Mouse (Mus musculus): ENCODE measurements around the gene Ccl25. TPM values are rescaled to one million over a fixed set of nuclear protein-coding genes. Genes with fewer than 3 reads are reported as not detected.
A peak's percentile ranks its signal among the peaks of the same experiment; 100 is the strongest.

Ccl25 gene
- polyA plus RNA-seq (2014; fragmentation: Nextera tagmentation; extraction: Ambion mirVana), result 15.2 and 19.3 TPM in 2 replicates

DNA sequence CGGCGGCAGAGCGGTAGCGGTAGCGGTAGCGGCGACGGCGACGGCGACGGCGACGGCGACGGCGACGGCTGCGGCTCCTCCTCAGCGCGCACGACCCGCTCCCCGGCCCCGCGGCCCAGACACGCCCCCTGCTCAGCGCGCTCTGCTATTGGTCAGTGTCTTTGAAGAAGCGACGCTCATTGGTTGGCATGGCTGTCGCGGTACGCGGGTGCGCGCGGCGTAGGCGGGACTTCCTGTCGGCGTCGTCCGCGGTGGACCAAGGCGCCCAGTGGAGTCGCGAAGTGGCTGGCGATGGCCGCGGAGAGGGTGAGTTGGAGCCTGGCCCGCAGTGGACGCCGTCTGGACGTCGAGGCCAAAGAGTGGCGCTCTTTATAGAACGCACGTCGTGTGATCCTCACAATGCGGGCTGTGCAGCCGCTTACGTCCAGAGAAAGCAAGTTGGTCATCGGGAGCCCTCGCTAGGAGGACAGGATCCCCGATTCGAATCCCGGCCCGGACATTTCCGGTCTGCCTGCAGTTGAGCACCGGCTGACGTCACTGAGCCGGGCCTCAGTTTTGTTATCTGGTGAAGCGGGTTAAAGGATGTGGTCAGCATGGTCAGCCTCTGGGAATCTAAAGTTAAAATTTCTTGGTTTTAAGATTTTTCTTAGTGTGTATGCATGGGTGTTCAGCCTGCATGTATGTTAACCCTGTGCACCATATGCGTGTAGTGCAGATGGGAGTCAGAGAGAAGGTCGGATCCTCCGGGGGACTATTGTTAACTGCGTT lies at the start of gene Ccl25, which contains the start of gene Elavl1:
Gene Ccl25, plus strand, starts transcription at position 228 of the 768 bp plus-strand sequence.
Gene Elavl1, minus strand, starts transcription at position 431 of the 768 bp plus-strand sequence.
- Histone ChIP-seq H3K4me3 (ENCODE audit: low read depth, low read length) (peak within 1 kb of the TSS; percentile 91), H3K9me3 (ENCODE audit: control insufficient read depth, low read length) (no peaks in the 10 kb centered on the region), H3K9ac (ENCODE audit: low read depth, low read length) (peak within 1 kb of the TSS; percentile 97), H3K36me3 (ENCODE audit: control insufficient read depth, insufficient read depth, low read length) (peaks cover 23% of the 10 kb centered on the region), H3K4me2 (peak within 1 kb of the TSS; percentile 89), H3K4me1 (replicated peaks; ENCODE audit: control insufficient read depth, insufficient read depth, low read length) (peaks cover 24% of the 10 kb centered on the region), H3K27ac (ENCODE audit: low read depth, low read length) (peak within 1 kb of the TSS; percentile 74), H3K27me3 (replicated peaks; ENCODE audit: control insufficient read depth, insufficient read depth, low read length) (no peaks in the 10 kb centered on the region)
- peak; percentile 95 for ATAC-seq (replicated peaks; ENCODE audit: low FRiP score)
- peak; percentile 98 for DNase-seq (ENCODE audit: low spot score)
- WGBS, result under 1% methylated on average over 76 of the region's 78 CpGs

DNA sequence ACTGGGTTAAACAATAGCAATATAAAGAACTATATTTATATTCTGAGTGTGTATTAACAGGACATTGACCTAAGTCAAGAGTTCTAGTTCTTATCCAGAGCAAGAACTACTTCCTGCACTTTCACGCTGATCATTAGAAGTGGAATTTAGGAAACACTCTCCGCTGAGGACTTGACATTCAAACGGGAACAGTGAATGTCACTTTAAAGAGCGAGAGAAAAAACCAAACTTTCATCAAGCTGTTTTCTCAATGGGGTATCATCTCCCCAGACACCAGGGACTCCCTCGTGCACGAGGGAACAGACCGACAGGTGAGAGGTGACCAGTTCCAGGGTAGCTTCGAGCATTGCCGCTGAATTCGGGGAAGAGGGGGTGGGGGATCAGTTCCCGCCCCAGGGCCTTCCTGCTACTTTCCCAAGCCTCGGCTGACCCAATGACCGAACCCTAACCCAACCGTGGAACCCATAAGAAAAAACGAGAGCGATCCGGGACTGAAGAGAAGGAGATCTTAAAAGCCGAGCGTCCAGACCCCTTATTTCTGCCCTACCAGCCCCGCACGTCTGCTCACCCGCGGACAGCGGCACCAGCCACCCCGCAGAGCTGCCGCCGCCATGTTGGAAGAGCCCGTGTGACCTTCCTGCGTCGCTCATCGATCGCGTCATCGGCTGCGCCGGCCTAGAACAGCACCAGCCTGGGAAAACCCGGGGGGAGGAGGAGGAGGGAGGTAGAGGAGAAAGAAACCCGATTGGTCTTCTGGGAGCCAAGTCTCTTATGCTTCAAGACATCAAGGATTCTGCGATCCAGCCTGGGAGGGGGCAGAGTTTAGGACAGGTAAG lies 49.5 kb upstream of the Ccl25 start, which contains the start of gene Timm44:
Gene Timm44, minus strand, starts transcription at position 639 of the 836 bp plus-strand sequence.
- H3K27me3 ChIP-seq (replicated peaks; ENCODE audit: control insufficient read depth, insufficient read depth, low read length), result no peaks in the 10 kb centered on the region
- no peaks in the 10 kb centered on the region for H3K9me3 ChIP-seq (ENCODE audit: control insufficient read depth, low read length)
- H3K36me3 ChIP-seq (ENCODE audit: control insufficient read depth, insufficient read depth, low read length), result peaks cover 17% of the 10 kb centered on the region
- peak within 1 kb of the TSS; percentile 83 for H3K4me2 ChIP-seq
- WGBS, result under 1% methylated on average over 39 of the region's 39 CpGs
- H3K4me3 ChIP-seq (ENCODE audit: low read depth, low read length), result peak within 1 kb of the TSS; percentile 76
- DNase-seq (ENCODE audit: low spot score), result peak; percentile 91
- H3K9ac ChIP-seq (ENCODE audit: low read depth, low read length), result peak within 1 kb of the TSS; percentile 90
- H3K27ac ChIP-seq (ENCODE audit: low read depth, low read length), result peak within 1 kb of the TSS; percentile 75
- peaks cover 5% of the 10 kb centered on the region for H3K4me1 ChIP-seq (replicated peaks; ENCODE audit: control insufficient read depth, insufficient read depth, low read length)
- peak; percentile 94 for ATAC-seq (replicated peaks; ENCODE audit: low FRiP score)

DNA sequence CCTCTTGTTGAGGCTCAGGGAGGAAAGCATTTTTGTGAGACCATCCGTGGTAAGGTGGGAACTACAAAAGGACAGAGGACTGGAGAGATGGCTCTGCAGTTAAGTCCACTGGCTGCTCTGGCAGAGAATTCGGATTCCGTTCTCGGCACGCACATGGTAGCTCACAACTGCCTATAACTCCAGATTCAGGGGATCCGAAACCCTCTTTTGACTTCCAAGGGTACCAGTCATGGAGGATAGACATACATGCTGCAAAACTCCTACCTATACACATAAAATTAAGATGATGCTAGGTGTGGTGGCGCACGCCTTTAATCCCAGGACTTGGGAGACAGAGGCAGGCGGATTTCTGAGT lies 48.9 kb upstream of the Ccl25 start:
- Histone ChIP-seq H3K27me3 (replicated peaks; ENCODE audit: control insufficient read depth, insufficient read depth, low read length) (no peaks in the 10 kb centered on the region), H3K27ac (ENCODE audit: low read depth, low read length) (peak overlapping the region; percentile 75), H3K4me1 (replicated peaks; ENCODE audit: control insufficient read depth, insufficient read depth, low read length) (peaks cover 5% of the 10 kb centered on the region), H3K36me3 (ENCODE audit: control insufficient read depth, insufficient read depth, low read length) (peaks cover 17% of the 10 kb centered on the region), H3K9ac (ENCODE audit: low read depth, low read length) (peak overlapping the region; percentile 90), H3K4me3 (ENCODE audit: low read depth, low read length) (peak overlapping the region; percentile 76), H3K4me2 (peak overlapping the region; percentile 83), H3K9me3 (ENCODE audit: control insufficient read depth, low read length) (no peaks in the 10 kb centered on the region)
- DNase-seq (ENCODE audit: low spot score), result no peak
- no peak for ATAC-seq (replicated peaks; ENCODE audit: low FRiP score)
- WGBS, result 26% methylated on average over 9 of the region's 9 CpGs

DNA sequence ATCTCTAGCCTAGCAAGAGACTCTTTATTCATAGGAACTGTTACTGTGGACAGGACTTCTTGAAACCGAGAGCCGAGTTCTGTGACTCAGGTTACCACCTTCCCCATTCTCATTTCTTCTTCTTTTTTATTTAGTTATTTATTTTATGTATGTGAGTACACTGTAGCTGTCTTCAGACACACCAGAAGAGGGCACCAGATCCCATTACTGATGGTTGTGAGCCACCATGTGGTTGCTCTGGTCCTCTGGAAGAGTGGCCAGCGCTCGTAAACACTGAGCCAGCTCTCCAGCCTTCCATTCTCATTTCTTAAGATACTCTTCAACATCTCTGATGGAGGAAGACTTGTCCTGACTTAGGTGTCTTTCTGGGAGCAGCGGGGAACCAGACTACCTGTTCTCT lies 32.3 kb upstream of the Ccl25 start:
- ATAC-seq (replicated peaks; ENCODE audit: low FRiP score) (no peak), DNase-seq (ENCODE audit: low spot score) (no peak)
- H3K4me1 ChIP-seq (replicated peaks; ENCODE audit: control insufficient read depth, insufficient read depth, low read length), result no peaks in the 10 kb centered on the region
- no peaks in the 10 kb centered on the region for H3K9me3 ChIP-seq (ENCODE audit: control insufficient read depth, low read length)
- no peak overlapping the region for H3K9ac ChIP-seq (ENCODE audit: low read depth, low read length)
- no peak overlapping the region for H3K4me2 ChIP-seq
- no peak overlapping the region for H3K4me3 ChIP-seq (ENCODE audit: low read depth, low read length)
- H3K27ac ChIP-seq (ENCODE audit: low read depth, low read length), result no peak overlapping the region
- peaks cover 43% of the 10 kb centered on the region for H3K36me3 ChIP-seq (ENCODE audit: control insufficient read depth, insufficient read depth, low read length)
- H3K27me3 ChIP-seq (replicated peaks; ENCODE audit: control insufficient read depth, insufficient read depth, low read length), result no peaks in the 10 kb centered on the region
- WGBS, result 91% methylated on average over 5 of the region's 5 CpGs

DNA sequence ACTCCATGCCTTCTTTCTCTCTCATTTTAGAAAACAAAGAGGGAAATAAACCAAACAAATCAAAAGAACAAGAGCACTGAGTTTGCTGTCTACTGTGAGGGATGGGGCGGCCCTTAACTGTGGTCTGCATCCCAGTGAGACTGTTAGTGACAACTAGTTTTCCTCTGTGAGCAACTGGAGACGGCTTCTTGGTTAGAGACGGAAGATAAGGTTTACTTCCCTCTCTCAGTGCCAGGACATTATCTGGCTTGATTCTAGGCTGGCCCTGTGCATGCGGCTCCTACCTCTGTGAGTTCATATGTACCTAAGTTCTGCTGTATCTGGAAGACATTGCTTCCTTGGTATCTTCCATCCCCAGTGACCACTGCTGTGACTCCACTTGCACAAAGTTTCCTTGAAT lies 27.2 kb upstream of the Ccl25 start:
- DNase-seq (ENCODE audit: low spot score), result no peak
- H3K4me3 ChIP-seq (ENCODE audit: low read depth, low read length), result no peak overlapping the region
- ATAC-seq (replicated peaks; ENCODE audit: low FRiP score), result no peak
- H3K27ac ChIP-seq (ENCODE audit: low read depth, low read length), result no peak overlapping the region
- 76% methylated on average over 4 of the region's 4 CpGs for WGBS
- peaks cover 52% of the 10 kb centered on the region for H3K36me3 ChIP-seq (ENCODE audit: control insufficient read depth, insufficient read depth, low read length)
- H3K27me3 ChIP-seq (replicated peaks; ENCODE audit: control insufficient read depth, insufficient read depth, low read length), result no peaks in the 10 kb centered on the region
- no peaks in the 10 kb centered on the region for H3K4me1 ChIP-seq (replicated peaks; ENCODE audit: control insufficient read depth, insufficient read depth, low read length)
- H3K9ac ChIP-seq (ENCODE audit: low read depth, low read length), result no peak overlapping the region
- no peaks in the 10 kb centered on the region for H3K9me3 ChIP-seq (ENCODE audit: control insufficient read depth, low read length)
- no peak overlapping the region for H3K4me2 ChIP-seq

- H3K4me2 ChIP-seq, result peak overlapping the region; percentile 24; the same call in 1 of the 2 replicates
- H3K36me3 ChIP-seq (ENCODE audit: control insufficient read depth, insufficient read depth, low read length), result peaks cover 59% of the 10 kb centered on the region
Observed at GRCm38 (mm10) chr8:4304124-4304547, 20.9 kb upstream of the Ccl25 start.

DNA sequence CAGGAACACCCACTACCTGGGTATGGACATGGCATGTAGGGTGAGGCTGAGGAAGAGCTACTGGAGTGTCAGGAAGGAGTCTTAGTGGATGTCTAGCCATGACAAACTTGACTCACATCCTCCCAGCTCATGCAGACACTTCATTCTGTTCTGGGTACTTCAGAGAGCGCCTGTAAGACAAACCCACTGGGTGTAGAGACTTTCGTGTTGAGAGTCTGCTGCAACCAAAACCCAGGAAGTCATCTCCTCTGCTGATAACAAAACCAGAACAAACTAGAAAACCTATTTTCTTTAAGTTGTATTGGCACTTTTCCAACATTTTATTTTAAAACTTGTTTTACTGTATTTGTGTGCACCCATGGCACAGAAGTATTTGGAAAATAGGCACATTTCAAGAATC lies 19.2 kb upstream of the Ccl25 start:
- peaks cover 60% of the 10 kb centered on the region for H3K36me3 ChIP-seq (ENCODE audit: control insufficient read depth, insufficient read depth, low read length)
- DNase-seq (ENCODE audit: low spot score) (no peak), ATAC-seq (replicated peaks; ENCODE audit: low FRiP score) (no peak)
- no peaks in the 10 kb centered on the region for H3K27me3 ChIP-seq (replicated peaks; ENCODE audit: control insufficient read depth, insufficient read depth, low read length)
- peaks cover 20% of the 10 kb centered on the region; the same call in 1 of the 2 replicates for H3K4me1 ChIP-seq (replicated peaks; ENCODE audit: control insufficient read depth, insufficient read depth, low read length)
- no peak overlapping the region for H3K9ac ChIP-seq (ENCODE audit: low read depth, low read length)
- 62% methylated on average over 2 of the region's 2 CpGs for WGBS
- H3K4me3 ChIP-seq (ENCODE audit: low read depth, low read length), result no peak overlapping the region
- H3K4me2 ChIP-seq, result no peak overlapping the region
- H3K9me3 ChIP-seq (ENCODE audit: control insufficient read depth, low read length), result no peaks in the 10 kb centered on the region
- H3K27ac ChIP-seq (ENCODE audit: low read depth, low read length), result 0 out of 2 replicates have a peak overlapping the region, but pooled peaks have one; percentile 61

More at GRCm38 (mm10) chr8:4304124-4304547, 20.9 kb upstream of the Ccl25 start:
- whole genome bisulfite sequencing, result 43% methylated on average over 3 of the region's 3 CpGs
- Histone ChIP-seq H3K4me1 (replicated peaks; ENCODE audit: control insufficient read depth, insufficient read depth, low read length) (peaks cover 20% of the 10 kb centered on the region; the same call in 1 of the 2 replicates), H3K27me3 (replicated peaks; ENCODE audit: control insufficient read depth, insufficient read depth, low read length) (no peaks in the 10 kb centered on the region), H3K9me3 (ENCODE audit: control insufficient read depth, low read length) (no peaks in the 10 kb centered on the region), H3K9ac (ENCODE audit: low read depth, low read length) (no peak overlapping the region), H3K27ac (ENCODE audit: low read depth, low read length) (peak overlapping the region; percentile 61), H3K4me3 (ENCODE audit: low read depth, low read length) (no peak overlapping the region)
- no peak for DNase-seq (ENCODE audit: low spot score)
- peak; percentile 94 for ATAC-seq (replicated peaks; ENCODE audit: low FRiP score)

DNA sequence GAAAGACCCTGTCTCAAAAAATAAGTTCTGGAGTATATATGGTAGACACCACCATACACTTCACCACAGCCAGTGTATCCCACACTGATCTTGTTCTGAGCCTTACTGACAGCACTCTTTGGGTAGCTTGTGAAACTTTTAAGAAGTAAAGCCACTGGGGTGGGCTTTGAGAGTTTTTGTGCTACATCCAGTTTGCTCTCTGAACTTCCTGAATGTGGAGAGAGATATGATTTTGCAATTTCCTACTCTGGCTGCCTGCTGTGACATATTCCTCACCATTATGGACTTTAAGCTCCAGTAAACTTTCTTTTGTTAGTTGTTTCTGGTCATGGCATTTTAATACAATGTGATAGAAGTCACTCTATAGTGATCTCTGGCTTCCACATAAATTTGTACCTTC lies 12.9 kb upstream of the Ccl25 start:
- H3K27me3 ChIP-seq (replicated peaks; ENCODE audit: control insufficient read depth, insufficient read depth, low read length), result no peaks in the 10 kb centered on the region
- no peak overlapping the region for H3K4me2 ChIP-seq
- no peak overlapping the region for H3K4me3 ChIP-seq (ENCODE audit: low read depth, low read length)
- no peaks in the 10 kb centered on the region for H3K9me3 ChIP-seq (ENCODE audit: control insufficient read depth, low read length)
- peaks cover 26% of the 10 kb centered on the region for H3K36me3 ChIP-seq (ENCODE audit: control insufficient read depth, insufficient read depth, low read length)
- DNase-seq (ENCODE audit: low spot score), result no peak
- ATAC-seq (replicated peaks; ENCODE audit: low FRiP score), result no peak
- H3K27ac ChIP-seq (ENCODE audit: low read depth, low read length), result no peak overlapping the region
- H3K9ac ChIP-seq (ENCODE audit: low read depth, low read length), result no peak overlapping the region
- H3K4me1 ChIP-seq (replicated peaks; ENCODE audit: control insufficient read depth, insufficient read depth, low read length), result peaks cover 10% of the 10 kb centered on the region

Measured in liver, embryonic 11.5 days (tissue).